Comparison of ENCODE assay signal across 12 mouse cellular contexts in the genomic region with DNA sequence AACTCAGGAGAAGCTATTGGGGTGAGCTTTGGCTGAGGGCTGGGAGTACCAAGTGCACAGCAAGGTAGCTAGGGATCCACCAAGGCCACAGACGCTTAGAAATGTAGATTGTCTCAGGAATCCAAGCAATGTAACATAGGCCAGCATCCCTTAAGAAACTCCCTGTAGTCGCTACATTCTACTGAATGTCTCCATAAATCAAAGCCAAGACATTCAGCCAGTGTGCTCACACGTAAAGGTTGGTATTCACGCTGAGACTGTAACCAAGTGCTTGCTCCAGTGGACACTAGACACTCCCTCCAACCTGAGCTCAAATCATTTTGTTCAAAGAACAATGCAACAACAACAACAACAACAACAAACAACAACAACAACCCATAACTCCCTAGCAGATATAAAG.
DNase-seq lines count a peak whose midpoint lies in the region; ATAC-seq lines count a peak whose summit lies in the region.
"Had no signal": no experiment of that assay in that cellular context is flagged by ENCODE, and none has a peak within 500 bp of the region (broad histone marks: within the 10 kb centered on the region; RNA-seq: fewer than 3 reads in every experiment).

No protein-coding gene starts in this region.

- no peak for DNase-seq in kidney, adult 11 months
- DNase-seq in testis, postnatal 10 days (ENCODE audit: low spot score) = no peak
- no peak for DNase-seq in layer of hippocampus, postnatal 36 days
- DNase-seq: cerebellum, adult 18-20 months; heart, postnatal 4 days; right cerebral cortex, postnatal 25 days had no signal

- peaks cover 18% of the 10 kb centered on the region for H3K4me1 ChIP-seq in kidney, embryonic 15.5 days
- peaks cover 22% of the 10 kb centered on the region for H3K4me1 ChIP-seq in embryonic facial prominence, embryonic 15.5 days
- H3K4me1 ChIP-seq in hindbrain, embryonic 15.5 days (replicated peaks) = peaks cover 27% of the 10 kb centered on the region
- peaks cover 24% of the 10 kb centered on the region for H3K4me1 ChIP-seq in neural tube, embryonic 13.5 days (replicated peaks)

- peak; percentile 52; the same call in 1 of the 2 replicates for ATAC-seq in kidney, embryonic 15.5 days (replicated peaks; ENCODE audit: low FRiP score)
- ATAC-seq in embryonic facial prominence, embryonic 15.5 days (ENCODE audit: insufficient number of reproducible peaks, low FRiP score, low TSS enrichment, low read depth) = no peak
- ATAC-seq in hindbrain, embryonic 15.5 days (ENCODE audit: low FRiP score, low read depth) = no peak
- no peak for ATAC-seq in neural tube, embryonic 13.5 days (ENCODE audit: low read depth)

- H3K9ac ChIP-seq in kidney, embryonic 15.5 days = no peak overlapping the region
- H3K9ac ChIP-seq in embryonic facial prominence, embryonic 15.5 days = no peak overlapping the region
- H3K9ac ChIP-seq in hindbrain, embryonic 15.5 days = no peak overlapping the region; the same call in 1 of the 2 replicates
- H3K9ac ChIP-seq in neural tube, embryonic 13.5 days = 0 out of 2 replicates have a peak overlapping the region, but pooled peaks have one; percentile 9
- H3K9ac ChIP-seq: stomach, embryonic 15.5 days had no signal

- H3K36me3 ChIP-seq in kidney, embryonic 15.5 days = no peaks in the 10 kb centered on the region
- H3K36me3 ChIP-seq in embryonic facial prominence, embryonic 15.5 days = no peaks in the 10 kb centered on the region
- H3K36me3 ChIP-seq in hindbrain, embryonic 15.5 days = no peaks in the 10 kb centered on the region
- H3K36me3 ChIP-seq in neural tube, embryonic 13.5 days = no peaks in the 10 kb centered on the region
- H3K36me3 ChIP-seq: stomach, embryonic 15.5 days had no signal

- no peak overlapping the region for H3K4me2 ChIP-seq in kidney, embryonic 15.5 days
- H3K4me2 ChIP-seq in embryonic facial prominence, embryonic 15.5 days (replicated peaks) = no peak overlapping the region
- H3K4me2 ChIP-seq in hindbrain, embryonic 15.5 days = no peak overlapping the region
- no peak overlapping the region for H3K4me2 ChIP-seq in neural tube, embryonic 13.5 days
- H3K4me2 ChIP-seq: stomach, embryonic 15.5 days had no signal

- 30% methylated on average over 4 of the region's 4 CpGs for WGBS in kidney, embryonic 15.5 days
- 75% methylated on average over 4 of the region's 4 CpGs for WGBS in embryonic facial prominence, embryonic 15.5 days
- 60% methylated on average over 4 of the region's 4 CpGs for WGBS in hindbrain, embryonic 15.5 days
- whole genome bisulfite sequencing in neural tube, embryonic 13.5 days = 34% methylated on average over 4 of the region's 4 CpGs

- peak overlapping the region; percentile 32; the same call in 1 of the 2 replicates for H3K27ac ChIP-seq in kidney, embryonic 15.5 days
- H3K27ac ChIP-seq in embryonic facial prominence, embryonic 15.5 days (replicated peaks) = 0 out of 2 replicates have a peak overlapping the region, but pooled peaks have one; percentile 22
- peak overlapping the region; percentile 58; the same call in 1 of the 2 replicates for H3K27ac ChIP-seq in hindbrain, embryonic 15.5 days (replicated peaks)
- H3K27ac ChIP-seq in neural tube, embryonic 13.5 days (replicated peaks) = peak overlapping the region; percentile 66
- H3K27ac ChIP-seq: stomach, embryonic 15.5 days had no signal

- H3K9me3 ChIP-seq in kidney, embryonic 15.5 days (replicated peaks) = no peaks in the 10 kb centered on the region
- H3K9me3 ChIP-seq in embryonic facial prominence, embryonic 15.5 days (replicated peaks) = no peaks in the 10 kb centered on the region
- H3K9me3 ChIP-seq in hindbrain, embryonic 15.5 days = no peaks in the 10 kb centered on the region
- no peaks in the 10 kb centered on the region for H3K9me3 ChIP-seq in neural tube, embryonic 13.5 days
- H3K9me3 ChIP-seq: stomach, embryonic 15.5 days had no signal

- H3K4me3 ChIP-seq in kidney, embryonic 15.5 days (replicated peaks) = no peak overlapping the region
- no peak overlapping the region for H3K4me3 ChIP-seq in embryonic facial prominence, embryonic 15.5 days (replicated peaks)
- H3K4me3 ChIP-seq in hindbrain, embryonic 15.5 days = no peak overlapping the region
- H3K4me3 ChIP-seq in neural tube, embryonic 13.5 days = no peak overlapping the region
- H3K4me3 ChIP-seq: myocyte; stomach, embryonic 15.5 days had no signal

- H3K27me3 ChIP-seq in kidney, embryonic 15.5 days = no peaks in the 10 kb centered on the region
- H3K27me3 ChIP-seq in embryonic facial prominence, embryonic 15.5 days = no peaks in the 10 kb centered on the region
- no peaks in the 10 kb centered on the region for H3K27me3 ChIP-seq in hindbrain, embryonic 15.5 days
- no peaks in the 10 kb centered on the region for H3K27me3 ChIP-seq in neural tube, embryonic 13.5 days
- H3K27me3 ChIP-seq: stomach, embryonic 15.5 days had no signal
